Mouse (Mus musculus): ENCODE measurements around the gene Ntpcr.

Gene Ntpcr

GRCm38 (mm10) chr8:125777478-125778164 is 47.9 kb downstream of the Ntpcr start:
- no peak for DNase-seq

GRCm38 (mm10) chr8:125778919-125779318 is 49.2 kb downstream of the Ntpcr start:
- DNase-seq = no peak

GRCm38 (mm10) chr8:125779656-125780055 is 49.9 kb downstream of the Ntpcr start:
- no peak for DNase-seq

- DNase-seq = no peak
Observed at GRCm38 (mm10) chr8:125782161-125782560, 52.4 kb downstream of the Ntpcr start.

- no peak for DNase-seq
Observed at GRCm38 (mm10) chr8:125786886-125787285, 57.1 kb downstream of the Ntpcr start.

GRCm38 (mm10) chr8:125792816-125793455 is 63.2 kb downstream of the Ntpcr start:
- no peak for DNase-seq

- no peak for DNase-seq
Observed at GRCm38 (mm10) chr8:125795341-125795740, 65.6 kb downstream of the Ntpcr start.

GRCm38 (mm10) chr8:125796970-125797369 is 67.2 kb downstream of the Ntpcr start:
- DNase-seq = no peak
